Mouse (Mus musculus): ENCODE results near the gene Pim1. TPM values are rescaled to one million over a fixed set of nuclear protein-coding genes. Genes with fewer than 3 reads are reported as not detected.

Gene Pim1
- polyA plus RNA-seq, 1 experiment from 2014 or later = 10.7 TPM

DNA sequence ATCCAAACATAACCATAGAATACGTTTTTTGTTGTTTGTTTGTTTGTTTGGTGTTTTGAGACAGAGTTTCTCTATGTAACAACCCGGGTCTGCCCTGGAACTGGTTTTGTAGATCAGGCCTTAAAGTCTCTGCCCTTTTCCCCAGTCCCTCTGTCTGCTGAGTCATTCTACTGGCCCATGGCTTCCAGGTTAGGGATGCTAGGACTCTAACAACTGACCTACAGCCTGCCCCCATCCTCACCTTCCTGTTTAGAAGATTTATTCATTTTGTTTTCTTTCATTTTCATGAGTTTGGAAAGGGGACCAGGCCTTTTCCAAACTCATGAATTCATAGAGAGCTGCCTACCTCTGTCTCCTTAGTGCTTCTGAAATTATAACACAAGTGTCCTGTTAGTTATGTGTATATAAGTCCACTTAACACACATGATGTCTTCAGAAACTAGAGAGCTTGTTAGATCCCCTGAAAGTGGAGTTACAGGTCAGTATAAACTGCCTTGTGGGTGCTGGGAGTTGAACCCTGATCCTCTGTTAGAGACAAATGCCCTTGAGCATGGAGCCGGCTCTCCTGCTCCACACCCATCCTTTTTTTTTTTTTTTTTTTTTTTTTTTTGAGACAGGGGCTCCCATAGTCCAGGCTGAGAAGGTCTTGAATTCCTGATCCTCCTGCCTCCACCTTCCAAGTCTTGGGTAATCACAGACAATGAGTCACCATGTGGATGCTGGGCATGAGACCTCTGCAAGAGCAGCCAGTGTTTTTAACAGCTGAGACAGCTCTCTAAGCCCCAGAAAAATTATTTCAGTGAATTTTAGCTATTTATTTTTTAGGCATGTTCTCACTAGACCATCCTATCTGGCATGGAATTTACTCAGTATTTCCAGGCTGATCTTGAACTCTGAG, 5.0 kb upstream of the Pim1 start:
- H3K36me3 ChIP-seq (ENCODE audit: control insufficient read depth, insufficient read depth, low read length) = no peaks in the 10 kb centered on the region
- H3K27ac ChIP-seq (replicated peaks; ENCODE audit: low read depth, low read length) = no peak overlapping the region
- DNase-seq (ENCODE audit: low spot score) = no peak
- H3K4me1 ChIP-seq (ENCODE audit: control insufficient read depth, insufficient read depth, low read length) = peaks cover 6% of the 10 kb centered on the region; the same call in 1 of the 2 replicates
- no peak for ATAC-seq (ENCODE audit: low read depth)
- no peak overlapping the region for H3K4me2 ChIP-seq (ENCODE audit: low read depth, low read length)
- H3K27me3 ChIP-seq (replicated peaks; ENCODE audit: control insufficient read depth, insufficient read depth, low read length) = no peaks in the 10 kb centered on the region
- H3K9ac ChIP-seq (ENCODE audit: low read depth, low read length) = no peak overlapping the region
- WGBS = 67% methylated on average over 3 of the region's 3 CpGs
- H3K4me3 ChIP-seq (ENCODE audit: low read depth, low read length) = no peak overlapping the region
- H3K9me3 ChIP-seq (ENCODE audit: control insufficient read depth, low read length) = no peaks in the 10 kb centered on the region

DNA sequence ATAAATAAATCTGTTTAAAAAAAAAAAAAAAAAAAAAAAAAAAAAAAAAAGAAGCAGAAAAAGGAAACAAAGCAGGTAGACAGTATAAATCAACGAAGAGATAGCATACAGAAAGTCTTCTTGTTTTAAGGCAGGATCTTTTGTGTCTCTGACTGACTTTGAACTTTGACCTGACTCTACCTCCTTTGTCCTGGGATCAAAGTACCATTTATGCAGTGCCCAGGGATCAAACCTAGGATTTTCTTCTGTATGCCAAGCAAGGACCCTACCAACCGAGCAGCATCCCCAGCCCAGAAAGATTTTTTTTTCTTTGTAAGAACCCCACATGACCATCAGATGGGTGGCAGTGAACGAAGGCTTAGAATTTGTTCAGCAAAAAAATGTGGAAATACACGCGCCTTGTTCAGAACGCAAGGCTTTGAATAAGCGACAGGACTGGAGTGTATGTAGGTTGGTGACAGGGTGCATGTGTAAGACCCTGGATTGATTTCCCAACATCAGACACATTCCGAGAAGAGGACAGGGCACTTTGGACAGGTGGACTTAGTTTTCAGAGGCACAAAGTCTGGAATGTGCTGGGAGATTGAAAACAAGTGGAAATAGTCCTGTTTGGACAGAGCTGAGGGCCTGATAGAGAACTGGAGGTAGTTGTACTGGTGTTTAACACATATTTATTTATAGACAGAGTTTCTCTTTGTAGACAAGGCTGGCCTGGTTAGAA, 2.1 kb upstream of the Pim1 start:
- Histone ChIP-seq H3K9me3 (ENCODE audit: control insufficient read depth, low read length) (no peaks in the 10 kb centered on the region), H3K4me2 (ENCODE audit: low read depth, low read length) (peak overlapping the region; percentile 97; the same call in 1 of the 2 replicates), H3K36me3 (ENCODE audit: control insufficient read depth, insufficient read depth, low read length) (no peaks in the 10 kb centered on the region), H3K4me3 (ENCODE audit: low read depth, low read length) (no peak overlapping the region), H3K27me3 (replicated peaks; ENCODE audit: control insufficient read depth, insufficient read depth, low read length) (no peaks in the 10 kb centered on the region), H3K4me1 (ENCODE audit: control insufficient read depth, insufficient read depth, low read length) (peaks cover 11% of the 10 kb centered on the region), H3K27ac (replicated peaks; ENCODE audit: low read depth, low read length) (no peak overlapping the region; the same call in 1 of the 2 replicates), H3K9ac (ENCODE audit: low read depth, low read length) (no peak overlapping the region)
- no peak for DNase-seq (ENCODE audit: low spot score)
- WGBS = 78% methylated on average over 8 of the region's 8 CpGs
- ATAC-seq (ENCODE audit: low read depth) = no peak

DNA sequence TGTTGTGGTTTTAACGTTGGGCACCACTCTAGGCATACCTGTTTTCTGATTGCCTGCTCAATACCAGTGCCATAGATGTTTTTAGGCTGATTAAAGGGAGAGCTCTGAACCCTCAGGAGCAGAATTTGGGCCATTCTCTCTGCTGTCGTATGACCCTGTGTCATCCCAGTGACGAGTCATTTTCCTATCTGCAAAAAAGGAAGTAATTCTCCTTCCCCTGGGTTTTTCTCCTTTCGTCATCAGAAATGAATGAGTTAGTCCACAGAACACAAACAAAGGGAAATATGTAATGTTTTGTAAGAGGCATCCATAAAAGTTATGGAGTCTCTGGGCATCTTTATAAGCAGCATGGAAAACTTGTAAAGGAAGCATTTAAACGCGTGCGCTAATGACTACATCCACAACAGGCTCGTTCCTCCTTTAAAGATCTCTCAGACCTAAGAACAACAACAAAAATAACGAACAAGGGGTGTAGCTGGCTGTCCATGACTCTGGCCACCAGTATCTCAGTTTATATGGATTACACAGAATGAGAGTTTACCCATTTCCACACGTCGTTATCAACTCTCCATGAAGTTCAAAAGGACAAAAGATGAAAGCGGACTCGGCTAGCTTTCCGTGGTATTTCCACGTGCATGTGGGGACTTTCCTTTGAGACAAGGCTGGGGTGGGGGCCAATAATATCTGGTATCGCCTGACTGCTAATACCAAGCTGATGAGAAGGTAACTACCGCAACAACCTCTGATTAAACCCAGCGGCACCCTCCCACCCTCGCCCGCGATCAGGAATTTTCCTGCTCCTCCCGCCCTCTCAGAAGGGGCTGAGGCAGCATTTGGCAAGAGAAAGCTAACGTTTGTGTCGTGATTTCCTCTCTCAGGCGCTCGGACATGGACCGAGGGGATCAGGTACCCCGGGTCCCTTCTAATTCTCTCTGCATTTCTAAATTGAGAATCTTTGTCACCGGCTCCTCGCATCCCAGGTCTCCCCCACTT, 1.3 kb upstream of the Pim1 start:
- H3K4me3 ChIP-seq (ENCODE audit: low read depth, low read length) = peak overlapping the region; percentile 96
- H3K4me2 ChIP-seq (ENCODE audit: low read depth, low read length) = peak overlapping the region; percentile 97
- no peaks in the 10 kb centered on the region for H3K27me3 ChIP-seq (replicated peaks; ENCODE audit: control insufficient read depth, insufficient read depth, low read length)
- DNase-seq (ENCODE audit: low spot score) = peak; percentile 70
- H3K9ac ChIP-seq (ENCODE audit: low read depth, low read length) = peak overlapping the region; percentile 83
- peaks cover 11% of the 10 kb centered on the region for H3K4me1 ChIP-seq (ENCODE audit: control insufficient read depth, insufficient read depth, low read length)
- no peaks in the 10 kb centered on the region for H3K9me3 ChIP-seq (ENCODE audit: control insufficient read depth, low read length)
- 6% methylated on average over 29 of the region's 30 CpGs for WGBS
- ATAC-seq (ENCODE audit: low read depth) = no peak
- peak overlapping the region; percentile 96 for H3K27ac ChIP-seq (replicated peaks; ENCODE audit: low read depth, low read length)
- H3K36me3 ChIP-seq (ENCODE audit: control insufficient read depth, insufficient read depth, low read length) = peaks cover 8% of the 10 kb centered on the region

DNA sequence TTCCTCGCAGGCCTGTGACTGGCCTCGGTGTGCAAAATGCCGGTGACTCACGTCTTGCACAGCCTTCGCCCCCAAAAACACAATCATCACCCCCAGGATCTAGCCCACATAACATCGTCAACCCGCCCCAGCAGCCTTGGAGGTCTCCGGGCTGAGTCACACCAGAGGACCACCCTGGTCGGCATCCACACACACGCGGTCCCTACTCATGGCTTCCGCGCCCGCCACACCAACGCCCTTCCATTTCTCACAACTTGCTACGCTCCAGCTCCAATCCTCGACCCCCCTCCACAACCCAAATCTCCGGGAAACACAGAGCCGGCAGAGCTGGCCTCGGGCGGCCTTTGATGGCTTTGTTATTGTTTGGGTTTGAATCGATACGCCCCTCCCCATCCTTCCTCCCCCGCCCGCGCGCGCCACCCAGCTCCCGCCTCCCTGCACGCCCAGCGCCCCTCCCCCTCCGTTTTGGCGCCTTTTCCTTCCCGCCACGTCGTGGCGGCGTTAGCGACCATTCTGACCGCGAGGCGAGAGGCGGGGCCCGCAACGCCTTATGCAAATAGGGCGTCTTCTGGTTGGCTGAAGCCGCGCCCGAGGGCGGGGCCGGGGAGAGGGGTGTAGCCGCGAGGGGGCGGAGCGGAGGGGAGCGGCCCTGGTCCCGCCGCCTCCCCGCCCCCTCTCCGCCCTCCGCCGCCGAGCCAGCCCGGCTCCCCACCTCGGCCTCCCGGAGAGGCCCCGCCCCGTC, 411 bp upstream of the Pim1 start:
- ATAC-seq (ENCODE audit: low read depth) = peak; percentile 91
- under 1% methylated on average over 44 of the region's 68 CpGs for WGBS
- peak overlapping the region; percentile 97 for H3K4me2 ChIP-seq (ENCODE audit: low read depth, low read length)

DNA sequence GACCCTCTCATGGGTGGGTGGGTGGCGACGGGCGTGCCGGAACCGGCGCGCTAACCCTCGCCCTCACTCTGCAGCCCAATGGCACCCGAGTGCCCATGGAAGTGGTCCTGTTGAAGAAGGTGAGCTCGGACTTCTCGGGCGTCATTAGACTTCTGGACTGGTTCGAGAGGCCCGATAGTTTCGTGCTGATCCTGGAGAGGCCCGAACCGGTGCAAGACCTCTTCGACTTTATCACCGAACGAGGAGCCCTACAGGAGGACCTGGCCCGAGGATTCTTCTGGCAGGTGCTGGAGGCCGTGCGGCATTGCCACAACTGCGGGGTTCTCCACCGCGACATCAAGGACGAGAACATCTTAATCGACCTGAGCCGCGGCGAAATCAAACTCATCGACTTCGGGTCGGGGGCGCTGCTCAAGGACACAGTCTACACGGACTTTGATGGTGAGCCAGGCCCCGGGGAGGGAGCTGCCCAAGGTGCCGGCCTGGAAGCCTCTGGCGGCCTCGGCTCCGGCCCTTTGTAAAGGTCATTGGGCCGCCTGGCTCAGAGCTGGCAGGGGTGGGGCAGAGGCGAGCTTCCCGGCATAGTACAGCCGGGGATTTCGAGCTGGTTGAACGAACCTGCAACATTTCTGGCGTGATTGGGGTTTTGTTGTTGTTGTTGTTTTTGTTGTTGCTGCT, 1.2 kb downstream of the Pim1 start:
- Histone ChIP-seq H3K27ac (replicated peaks; ENCODE audit: low read depth, low read length) (peak overlapping the region; percentile 91), H3K9ac (ENCODE audit: low read depth, low read length) (peak overlapping the region; percentile 93), H3K9me3 (ENCODE audit: control insufficient read depth, low read length) (no peaks in the 10 kb centered on the region), H3K27me3 (replicated peaks; ENCODE audit: control insufficient read depth, insufficient read depth, low read length) (no peaks in the 10 kb centered on the region), H3K4me1 (ENCODE audit: control insufficient read depth, insufficient read depth, low read length) (peaks cover 11% of the 10 kb centered on the region), H3K36me3 (ENCODE audit: control insufficient read depth, insufficient read depth, low read length) (peaks cover 15% of the 10 kb centered on the region), H3K4me2 (ENCODE audit: low read depth, low read length) (peak overlapping the region; percentile 92), H3K4me3 (ENCODE audit: low read depth, low read length) (peak overlapping the region; percentile 96)
- 0% methylated on average over 40 of the region's 48 CpGs for WGBS
- DNase-seq (ENCODE audit: low spot score) (peak; percentile 44), ATAC-seq (ENCODE audit: low read depth) (no peak)

More for the DNA sequence above, 411 bp upstream of the Pim1 start:
- Histone ChIP-seq H3K4me1 (ENCODE audit: control insufficient read depth, insufficient read depth, low read length) (peaks cover 11% of the 10 kb centered on the region), H3K36me3 (ENCODE audit: control insufficient read depth, insufficient read depth, low read length) (peaks cover 15% of the 10 kb centered on the region), H3K9ac (ENCODE audit: low read depth, low read length) (peak overlapping the region; percentile 93), H3K27ac (replicated peaks; ENCODE audit: low read depth, low read length) (peak overlapping the region; percentile 96), H3K9me3 (ENCODE audit: control insufficient read depth, low read length) (no peaks in the 10 kb centered on the region), H3K4me3 (ENCODE audit: low read depth, low read length) (peak overlapping the region; percentile 96), H3K27me3 (replicated peaks; ENCODE audit: control insufficient read depth, insufficient read depth, low read length) (no peaks in the 10 kb centered on the region)
- DNase-seq (ENCODE audit: low spot score) = peak; percentile 100

DNA sequence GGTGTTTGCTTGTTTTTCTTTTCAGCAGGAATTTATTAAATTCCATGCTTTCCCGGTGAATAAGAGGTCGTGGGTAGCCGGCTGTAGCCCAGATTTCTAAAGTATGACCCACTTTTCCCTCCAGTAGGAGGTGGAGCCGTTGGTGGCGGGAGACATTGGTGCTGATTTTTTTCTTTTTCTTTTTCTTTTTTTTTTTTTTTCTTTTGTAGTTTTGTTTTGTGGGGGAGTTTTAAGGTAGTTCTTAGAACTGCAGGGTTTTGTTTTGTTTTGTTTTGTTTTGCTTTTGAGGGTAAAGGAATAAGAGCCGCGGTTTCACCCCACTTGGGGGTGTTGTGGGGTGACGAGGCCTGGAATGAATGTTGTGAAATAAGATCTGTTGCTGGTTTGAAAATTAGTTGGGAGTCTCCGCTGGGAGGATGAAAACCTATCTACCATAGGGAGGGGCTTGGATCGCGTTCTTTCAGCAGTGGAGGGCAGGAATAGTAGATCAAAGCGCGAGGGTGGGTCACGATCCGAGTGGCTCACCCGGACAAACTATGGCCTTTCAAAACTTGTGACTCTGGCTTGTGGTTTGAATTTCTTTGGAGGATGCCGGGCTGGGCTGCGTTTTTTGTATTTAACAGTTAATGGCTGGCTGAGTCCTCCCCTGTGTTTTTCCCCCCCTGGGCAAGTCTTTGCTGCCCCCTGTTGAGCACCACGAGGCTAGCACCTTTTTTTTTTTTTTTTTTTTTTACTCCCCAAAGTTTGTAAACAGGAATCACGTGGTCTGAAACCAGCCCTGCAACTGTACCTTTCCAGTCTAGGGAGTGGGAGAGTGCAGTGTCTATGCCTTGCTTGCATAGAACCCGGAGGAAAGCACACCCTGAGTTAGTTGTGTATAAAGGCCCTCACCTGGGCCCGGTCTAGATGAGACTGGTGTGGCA, 2.0 kb downstream of the Pim1 start:
- peaks cover 11% of the 10 kb centered on the region for H3K4me1 ChIP-seq (ENCODE audit: control insufficient read depth, insufficient read depth, low read length)
- no peaks in the 10 kb centered on the region for H3K9me3 ChIP-seq (ENCODE audit: control insufficient read depth, low read length)
- ATAC-seq (ENCODE audit: low read depth) (no peak; the same call in 1 of the 2 replicates), DNase-seq (ENCODE audit: low spot score) (peak; percentile 86)
- H3K27me3 ChIP-seq (replicated peaks; ENCODE audit: control insufficient read depth, insufficient read depth, low read length) = no peaks in the 10 kb centered on the region
- H3K4me3 ChIP-seq (ENCODE audit: low read depth, low read length) = peak overlapping the region; percentile 96
- H3K4me2 ChIP-seq (ENCODE audit: low read depth, low read length) = peak overlapping the region; percentile 92
- H3K9ac ChIP-seq (ENCODE audit: low read depth, low read length) = peak overlapping the region; percentile 93
- peaks cover 15% of the 10 kb centered on the region for H3K36me3 ChIP-seq (ENCODE audit: control insufficient read depth, insufficient read depth, low read length)
- peak overlapping the region; percentile 91 for H3K27ac ChIP-seq (replicated peaks; ENCODE audit: low read depth, low read length)
- 1% methylated on average over 22 of the region's 22 CpGs for WGBS
